Mouse (Mus musculus) kidney, embryonic 15.5 days (tissue): ENCODE measurements around the gene Piezo1. TPM values are rescaled to one million over a fixed set of nuclear protein-coding genes. Genes with fewer than 3 reads are reported as not detected.

Source experiments
- ATAC-seq: fragments of 200-750 bp; cut with Nextera tagmentation; replicated peaks from 2 replicates; pipeline ENCODE4 v1.8.0; 2017; ENCODE audit warnings: moderate TSS enrichment; ENCODE audit not compliant: low FRiP score
- H3K27ac ChIP-seq: fragments of 300-500 bp; sonication (generic); 2 replicates; pipeline ENCODE4 v1.5.1; 2015; ENCODE audit warnings: mild to moderate bottlenecking, inconsistent platforms
- H3K27me3 ChIP-seq: fragments of 300-500 bp; sonication (generic); 2 replicates; pipeline ENCODE4 v1.6.1; 2015; ENCODE audit warnings: inconsistent platforms
- H3K36me3 ChIP-seq: fragments of 300-500 bp; sonication (generic); 2 replicates; pipeline ENCODE4 v1.6.1; 2015; ENCODE audit warnings: inconsistent platforms
- H3K4me1 ChIP-seq: fragments of 300-500 bp; sonication (generic); 2 replicates; pipeline ENCODE4 v1.6.1; 2015; ENCODE audit warnings: inconsistent platforms
- H3K4me2 ChIP-seq: fragments of 300-500 bp; sonication (generic); 2 replicates; pipeline ENCODE4 v1.6.1; 2015; ENCODE audit warnings: moderate library complexity, mild to moderate bottlenecking, inconsistent platforms
- H3K4me3 ChIP-seq: fragments of 300-500 bp; sonication (generic); replicated peaks from 2 replicates; pipeline ENCODE4 v1.5.1; 2015; ENCODE audit warnings: mild to moderate bottlenecking, inconsistent platforms
- H3K9ac ChIP-seq: fragments of 300-500 bp; sonication (generic); 2 replicates; pipeline ENCODE4 v1.6.1; 2015; ENCODE audit warnings: mild to moderate bottlenecking, inconsistent platforms
- H3K9me3 ChIP-seq: fragments of 300-500 bp; sonication (generic); replicated peaks from 2 replicates; pipeline ENCODE4 v1.6.1; 2016; ENCODE audit warnings: inconsistent platforms
- WGBS: fragments of 180-500 bp; shearing (Covaris S2); methylation state at CpG from one replicate; pipeline ENCODE4 v1.1.7; 2015; ENCODE audit warnings: mixed read lengths; 5-methylcytosine and 5-hydroxymethylcytosine counted together
- microRNA-seq: library from miRNA; unstranded; fragments of <30 nt; microRNA quantifications from one replicate; pipeline ENCODE4, GENCODE M21; 2016
- polyA plus RNA-seq: library from polyadenylated mRNA; unstranded; fragments of >200 nt; fragmentation: Nextera tagmentation; extraction: Ambion mirVana; gene quantifications from 2 replicates; pipeline ENCODE4 v1.2.1, GENCODE M21; 2015

Gene Piezo1
- polyA plus RNA-seq, 1 experiment from 2014 or later = 17.8 TPM

DNA sequence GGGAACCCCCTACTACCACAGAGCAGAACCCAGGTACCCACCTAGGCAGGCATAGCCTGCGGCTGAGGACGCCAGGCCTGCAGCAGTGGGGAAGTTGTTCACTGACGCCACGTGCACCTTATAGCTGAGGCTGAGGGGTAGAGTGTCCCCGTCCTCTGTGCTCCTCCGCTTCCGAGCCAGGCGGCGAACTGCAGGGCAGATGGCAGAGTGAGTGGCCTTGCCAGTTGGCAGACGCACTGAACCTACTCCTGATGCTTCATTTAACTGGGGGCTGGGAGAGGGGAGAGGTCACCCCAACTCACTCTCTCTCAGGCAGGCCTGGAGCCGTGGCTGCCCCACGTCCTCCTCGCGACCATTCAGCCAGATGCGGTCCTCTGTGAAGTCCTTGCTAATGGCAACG lies 111.8 kb downstream of the Piezo1 start:
- Histone ChIP-seq H3K36me3 (peaks cover 50% of the 10 kb centered on the region), H3K9me3 (no peaks in the 10 kb centered on the region), H3K27me3 (no peaks in the 10 kb centered on the region), H3K4me2 (no peak overlapping the region), H3K27ac (no peak overlapping the region), H3K9ac (no peak overlapping the region), H3K4me3 (no peak overlapping the region), H3K4me1 (peaks cover 35% of the 10 kb centered on the region)
- ATAC-seq = no peak
- 94% methylated on average over 16 of the region's 16 CpGs for WGBS

- Histone ChIP-seq H3K27ac (peak overlapping the region; percentile 71), H3K4me2 (peak overlapping the region; percentile 30), H3K36me3 (peaks cover 57% of the 10 kb centered on the region), H3K4me1 (peaks cover 39% of the 10 kb centered on the region), H3K27me3 (no peaks in the 10 kb centered on the region), H3K9ac (0 out of 2 replicates have a peak overlapping the region, but pooled peaks have one; percentile 4), H3K9me3 (no peaks in the 10 kb centered on the region), H3K4me3 (no peak overlapping the region)
- 85% methylated on average over 13 of the region's 13 CpGs for WGBS
- ATAC-seq = no peak
These were observed 113.3 kb downstream of the Piezo1 start for GRCm38 (mm10) chr8:122437708-122438331.

DNA sequence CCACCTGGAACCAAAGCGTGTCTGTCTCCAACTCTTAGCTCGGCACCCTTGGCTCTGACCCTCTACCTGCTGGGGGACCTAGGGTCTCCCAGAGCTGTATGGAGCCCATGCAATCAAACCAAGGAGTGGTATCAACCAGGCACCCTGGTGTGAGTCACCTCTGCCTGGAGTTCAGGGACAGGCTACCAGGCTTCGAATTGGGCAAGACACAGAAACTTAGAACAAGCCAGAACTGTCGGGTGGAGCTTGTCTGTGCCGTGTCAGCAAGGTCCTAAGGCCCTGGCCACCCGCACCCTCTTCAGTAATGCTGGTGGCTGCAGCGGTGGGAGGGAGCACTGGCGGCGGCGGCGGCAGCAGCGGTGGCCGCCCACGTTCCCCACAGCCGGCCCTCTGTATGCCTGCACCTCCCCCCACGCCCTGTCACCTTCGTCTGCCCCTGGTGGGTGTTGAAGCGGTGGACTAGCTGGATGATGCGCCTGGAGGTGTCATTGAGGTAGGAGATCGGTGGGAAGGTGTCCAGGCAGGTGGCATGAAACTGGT lies 114.5 kb downstream of the Piezo1 start:
- H3K9me3 ChIP-seq = no peaks in the 10 kb centered on the region
- H3K27ac ChIP-seq = no peak overlapping the region
- H3K36me3 ChIP-seq = peaks cover 57% of the 10 kb centered on the region
- H3K4me1 ChIP-seq = peaks cover 39% of the 10 kb centered on the region
- ATAC-seq = no peak
- H3K27me3 ChIP-seq = no peaks in the 10 kb centered on the region
- no peak overlapping the region for H3K4me3 ChIP-seq
- H3K4me2 ChIP-seq = no peak overlapping the region
- WGBS = 82% methylated on average over 20 of the region's 20 CpGs
- H3K9ac ChIP-seq = no peak overlapping the region

DNA sequence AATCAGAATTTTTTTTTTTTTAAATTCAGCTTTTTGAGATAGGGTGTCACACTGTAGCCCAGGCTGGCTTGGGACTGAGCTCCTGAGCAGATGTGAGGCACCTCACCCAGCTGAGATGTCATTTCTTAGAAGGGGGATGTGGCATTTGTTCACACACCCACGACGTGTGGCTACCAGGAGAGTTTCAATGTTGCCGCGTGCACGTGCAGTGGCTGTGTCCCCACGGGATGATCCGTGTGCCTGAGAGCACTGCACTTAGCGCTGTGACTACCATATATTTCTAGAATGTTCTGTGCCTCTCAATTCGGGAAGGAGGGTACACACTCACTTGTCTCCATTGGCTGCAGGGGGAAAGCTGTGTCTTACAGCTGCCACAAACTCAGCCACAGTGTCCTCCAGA lies 115.0 kb downstream of the Piezo1 start:
- H3K27me3 ChIP-seq = no peaks in the 10 kb centered on the region
- 93% methylated on average over 9 of the region's 9 CpGs for WGBS
- ATAC-seq = no peak

GRCm38 (mm10) chr8:122435375-122435774 lies 115.8 kb downstream of the Piezo1 start:
- Histone ChIP-seq H3K27ac (no peak overlapping the region), H3K4me1 (peaks cover 51% of the 10 kb centered on the region), H3K4me2 (no peak overlapping the region), H3K9ac (no peak overlapping the region), H3K27me3 (no peaks in the 10 kb centered on the region), H3K9me3 (no peaks in the 10 kb centered on the region), H3K4me3 (no peak overlapping the region), H3K36me3 (peaks cover 57% of the 10 kb centered on the region)
- 94% methylated on average over 6 of the region's 6 CpGs for WGBS
- ATAC-seq = no peak

More for the DNA sequence above, 115.0 kb downstream of the Piezo1 start:
- Histone ChIP-seq H3K4me2 (no peak overlapping the region), H3K27ac (no peak overlapping the region), H3K4me1 (peaks cover 44% of the 10 kb centered on the region), H3K9ac (no peak overlapping the region), H3K4me3 (no peak overlapping the region), H3K9me3 (no peaks in the 10 kb centered on the region), H3K36me3 (peaks cover 57% of the 10 kb centered on the region)

DNA sequence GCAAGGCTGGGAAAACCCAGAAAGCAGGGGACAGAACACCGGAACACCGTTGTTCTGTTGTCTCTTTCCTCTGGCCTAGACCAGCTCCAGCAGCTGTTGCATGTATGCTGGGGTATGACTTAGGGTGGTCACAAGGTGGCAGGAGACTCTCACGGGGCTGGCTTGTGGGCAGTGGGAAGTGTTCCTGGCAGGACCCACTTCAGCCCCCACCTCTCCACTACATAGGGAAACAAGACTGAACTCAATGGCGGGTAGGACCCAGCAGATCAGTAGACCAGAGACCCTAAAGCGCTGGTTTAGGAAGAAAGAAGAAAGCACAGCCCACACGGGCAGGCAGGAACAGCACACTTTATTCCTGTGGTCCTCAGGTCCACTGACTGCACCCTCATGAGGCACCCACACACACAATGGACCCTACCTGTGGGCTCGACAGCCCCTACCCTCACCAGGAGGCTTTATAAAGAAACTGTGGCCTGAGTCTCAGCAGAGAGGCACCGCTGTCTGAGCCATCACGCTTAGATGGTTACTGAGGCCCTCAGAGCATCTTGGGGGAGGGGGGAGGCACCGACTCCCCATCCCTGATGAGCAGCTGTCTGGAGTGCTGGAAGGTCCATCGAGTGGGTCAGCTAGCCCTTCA lies 117.7 kb downstream of the Piezo1 start:
- H3K36me3 ChIP-seq = peaks cover 45% of the 10 kb centered on the region
- H3K4me2 ChIP-seq = peak overlapping the region; percentile 77
- peaks cover 57% of the 10 kb centered on the region for H3K4me1 ChIP-seq
- ATAC-seq = peak; percentile 37; the same call in 1 of the 2 replicates
- 0 out of 2 replicates have a peak overlapping the region, but pooled peaks have one; percentile 53 for H3K9ac ChIP-seq
- no peaks in the 10 kb centered on the region for H3K27me3 ChIP-seq
- H3K27ac ChIP-seq = peak overlapping the region; percentile 71
- H3K9me3 ChIP-seq = no peaks in the 10 kb centered on the region
- peak overlapping the region; percentile 57 for H3K4me3 ChIP-seq
- 62% methylated on average over 11 of the region's 11 CpGs for WGBS

GRCm38 (mm10) chr8:122432443-122433268 lies 118.5 kb downstream of the Piezo1 start, which contains the start of gene Cyba:
Gene Cyba (minus strand): TSS chr8:122432930.
- 2% methylated on average over 45 of the region's 45 CpGs for WGBS
- Histone ChIP-seq H3K4me3 (peak within 1 kb of the TSS; percentile 57), H3K4me2 (peak within 1 kb of the TSS; percentile 77), H3K9ac (peak within 1 kb of the TSS; percentile 53), H3K36me3 (peaks cover 38% of the 10 kb centered on the region), H3K27me3 (no peaks in the 10 kb centered on the region), H3K9me3 (no peaks in the 10 kb centered on the region), H3K27ac (peak within 1 kb of the TSS; percentile 71), H3K4me1 (peaks cover 50% of the 10 kb centered on the region)
- ATAC-seq = peak; percentile 81

Small RNA genes lying within 50 kb of the gene (microRNA-seq; reads per million reads assigned to microRNA genes)
- gene Gm24366 = not detected

Other genes starting within 250 kb of the Piezo1 start
- not detected in 2 replicates for gene Trhr2, start 190.6 kb downstream of the Piezo1 start, polyA plus RNA-seq
- gene Zc3h18, start 174.7 kb downstream of the Piezo1 start, polyA plus RNA-seq = 53.2 and 53.9 TPM in 2 replicates
- gene Il17c, start 129.3 kb downstream of the Piezo1 start, polyA plus RNA-seq = not detected in 2 replicates
- 310 and 320 TPM in 2 replicates for gene Cyba, start 118.4 kb downstream of the Piezo1 start, polyA plus RNA-seq
- 32.7 and 37.5 TPM in 2 replicates for gene Mvd, start 107.9 kb downstream of the Piezo1 start, polyA plus RNA-seq
- gene Snai3, start 90.6 kb downstream of the Piezo1 start, polyA plus RNA-seq = 0.34 and 0.78 TPM in 2 replicates
- gene Rnf166, start 75.3 kb downstream of the Piezo1 start, polyA plus RNA-seq = 37.7 and 39.8 TPM in 2 replicates
- 48.6 and 55.7 TPM in 2 replicates for gene Ctu2, start 75.2 kb downstream of the Piezo1 start, polyA plus RNA-seq
- gene Cdt1, start 16.7 kb upstream of the Piezo1 start, polyA plus RNA-seq = 40.8 and 50.4 TPM in 2 replicates
- 333 and 353 TPM in 2 replicates for gene Aprt, start 25.6 kb upstream of the Piezo1 start, polyA plus RNA-seq
- gene Galns, start 60.1 kb upstream of the Piezo1 start, polyA plus RNA-seq = 14.0 and 16.0 TPM in 2 replicates
- 51.8 and 54.8 TPM in 2 replicates for gene Trappc2l, start 60.3 kb upstream of the Piezo1 start, polyA plus RNA-seq
- gene Pabpn1l, start 71.4 kb upstream of the Piezo1 start, polyA plus RNA-seq = 0.18 TPM in 1 of 2 replicates, not detected in the other
- gene Cbfa2t3, start 147.8 kb upstream of the Piezo1 start, polyA plus RNA-seq = 3.5 and 3.6 TPM in 2 replicates
- gene Acsf3, start 224.2 kb upstream of the Piezo1 start, polyA plus RNA-seq = 18.1 and 21.0 TPM in 2 replicates